Mouse (Mus musculus) E14TG2a.4 (cell line): Measurements from ENCODE around the gene Hdac4.

Source experiments
- CTCF ChIP-seq: conservative IDR thresholded peaks from 2 replicates; pipeline ENCODE4 v1.5.1; 2014; ENCODE audit warnings: low read length
- NANOG ChIP-seq: IDR thresholded peaks from 2 replicates; pipeline ENCODE4 v1.6.1; 2014; ENCODE audit warnings: borderline replicate concordance, low read length, mixed read lengths
- POU5F1 ChIP-seq: IDR thresholded peaks from 2 replicates; pipeline ENCODE4 v1.6.1; 2014; ENCODE audit warnings: low read length, borderline replicate concordance

DNA sequence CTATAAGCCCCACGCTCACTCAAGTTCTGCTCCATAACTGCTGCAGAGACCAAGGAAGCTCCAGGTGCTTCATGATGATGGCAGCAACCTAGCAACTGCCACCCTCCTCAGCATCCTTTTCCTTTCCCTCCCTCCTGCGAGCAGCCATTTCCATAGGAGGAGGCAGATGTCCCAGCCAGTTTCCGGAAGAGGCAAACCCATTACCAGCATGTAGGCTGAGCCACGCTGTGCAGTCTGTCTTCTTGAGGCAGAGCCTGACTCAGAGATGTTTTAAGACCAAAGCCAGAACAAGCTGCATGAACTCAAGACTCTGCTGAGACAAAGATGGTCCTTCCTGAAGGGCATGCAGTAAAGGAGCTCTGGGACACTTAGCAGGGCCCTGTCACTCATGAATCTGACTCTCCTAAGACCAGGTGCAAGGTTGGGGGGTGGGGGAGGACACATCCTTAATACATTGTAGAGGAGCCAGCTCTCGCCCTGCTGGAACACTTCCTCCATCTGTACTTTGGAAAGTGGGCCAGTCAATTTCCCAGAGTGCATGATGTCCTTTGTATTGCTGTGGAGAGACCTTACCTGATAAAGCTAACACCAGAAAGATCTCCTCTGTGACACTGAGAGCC is 24.8 kb downstream of the Hdac4 start:
- no peak for TF ChIP-seq CTCF
- no peak for TF ChIP-seq POU5F1
- TF ChIP-seq NANOG = no peak
